Mouse (Mus musculus) lung, adult 2 months (tissue): ENCODE measurements around the gene Mthfs.

Source experiments
- CTCF ChIP-seq: fragments of 200-500 bp; IDR thresholded peaks from 2 replicates; pipeline ENCODE4 v1.5.1; 2011; ENCODE audit warnings: mild to moderate bottlenecking, low read length, control low read depth; ENCODE audit not compliant: insufficient read depth
- POLR2A ChIP-seq: fragments of 200-500 bp; IDR thresholded peaks from 2 replicates; pipeline ENCODE4 v1.6.1; 2011; ENCODE audit warnings: low read depth, mild to moderate bottlenecking, control low read depth, low read length, borderline replicate concordance; ENCODE audit errors: extremely low read depth

- TF ChIP-seq CTCF = no peak
- TF ChIP-seq POLR2A = no peak
These were observed 98.7 kb downstream of the Mthfs start for GRCm38 (mm10) chr9:89309195-89309535.
